Mouse (Mus musculus) intestine, postnatal 0 days (tissue): Measurements from ENCODE around the gene Wfdc12. TPM values are rescaled to one million over a fixed set of nuclear protein-coding genes. Genes with fewer than 3 reads are reported as not detected.

Experiments used
- ATAC-seq: fragments of 200-750 bp; cut with Nextera tagmentation; 2 replicates; pipeline ENCODE4 v1.8.0; 2017; ENCODE audit warnings: mild to moderate bottlenecking, moderate TSS enrichment, moderate library complexity
- H3K27ac ChIP-seq: fragments of 300-500 bp; sonication (generic); 2 replicates; pipeline ENCODE4 v1.5.1; 2014; ENCODE audit warnings: mild to moderate bottlenecking, low read depth, low read length, moderate library complexity
- H3K27me3 ChIP-seq: fragments of 300-500 bp; sonication (generic); replicated peaks from 2 replicates; pipeline ENCODE4 v1.6.1; 2014; ENCODE audit warnings: low read length, mixed read lengths; ENCODE audit not compliant: control insufficient read depth, insufficient read depth
- H3K36me3 ChIP-seq: fragments of 300-500 bp; sonication (generic); 2 replicates; pipeline ENCODE4 v1.6.1; 2014; ENCODE audit warnings: mild to moderate bottlenecking, moderate library complexity; ENCODE audit not compliant: control insufficient read depth, insufficient read depth
- H3K4me1 ChIP-seq: fragments of 300-500 bp; sonication (generic); replicated peaks from 2 replicates; pipeline ENCODE4 v1.6.1; 2014; ENCODE audit warnings: antibody characterized with exemption, low read length, mixed read lengths; ENCODE audit not compliant: control insufficient read depth, insufficient read depth
- H3K4me2 ChIP-seq: fragments of 300-500 bp; sonication (generic); replicated peaks from 2 replicates; pipeline ENCODE4 v1.6.1; 2014; ENCODE audit warnings: low read depth, mild to moderate bottlenecking, moderate library complexity
- H3K4me3 ChIP-seq: fragments of 300-500 bp; sonication (generic); 2 replicates; pipeline ENCODE4 v1.5.1; 2014; ENCODE audit warnings: low read depth, low read length
- H3K9ac ChIP-seq: fragments of 300-500 bp; sonication (generic); 2 replicates; pipeline ENCODE4 v1.6.1; 2014; ENCODE audit warnings: mild to moderate bottlenecking, low read depth, low read length
- H3K9me3 ChIP-seq: fragments of 300-500 bp; sonication (generic); 2 replicates; pipeline ENCODE4 v1.6.1; 2016; ENCODE audit warnings: mixed run types; ENCODE audit not compliant: control insufficient read depth
- CTCF ChIP-seq: sonication (generic); IDR thresholded peaks from 2 replicates; pipeline ENCODE4 v1.5.1; 2016; ENCODE audit warnings: low read depth, mild to moderate bottlenecking, control low read depth, antibody characterized with exemption, moderate library complexity
- WGBS: fragments of 180-500 bp; shearing (Covaris S2); extraction: QIAGEN DNeasy Blood & Tissue Kit; methylation state at CpG from one replicate; pipeline ENCODE4 v1.1.7; 2014; 5-methylcytosine and 5-hydroxymethylcytosine counted together
- polyA plus RNA-seq: library from polyadenylated mRNA; unstranded; fragments of >200 nt; fragmentation: Nextera tagmentation; extraction: Ambion mirVana; gene quantifications from 2 replicates; pipeline ENCODE4 v1.2.1, GENCODE M21; 2015

Gene Wfdc12
- polyA plus RNA-seq, 1 experiment from 2014 or later, result not detected

GRCm38 (mm10) chr2:164195971-164196699 lies 5.7 kb upstream of the Wfdc12 start:
- WGBS, result 82% methylated on average over 5 of the region's 5 CpGs
- Histone ChIP-seq H3K4me3 (no peak overlapping the region), H3K9ac (no peak overlapping the region), H3K4me2 (no peak overlapping the region), H3K27me3 (no peaks in the 10 kb centered on the region), H3K27ac (no peak overlapping the region), H3K4me1 (no peaks in the 10 kb centered on the region), H3K36me3 (no peaks in the 10 kb centered on the region), H3K9me3 (no peaks in the 10 kb centered on the region)
- no peak for ATAC-seq
- no peak for TF ChIP-seq CTCF

GRCm38 (mm10) chr2:164194959-164195630 lies 4.7 kb upstream of the Wfdc12 start:
- ATAC-seq, result no peak
- H3K27ac ChIP-seq, result no peak overlapping the region
- no peaks in the 10 kb centered on the region for H3K36me3 ChIP-seq
- no peaks in the 10 kb centered on the region for H3K4me1 ChIP-seq
- no peak overlapping the region for H3K9ac ChIP-seq
- H3K4me2 ChIP-seq, result no peak overlapping the region
- H3K27me3 ChIP-seq, result no peaks in the 10 kb centered on the region
- no peak for TF ChIP-seq CTCF
- H3K4me3 ChIP-seq, result no peak overlapping the region
- H3K9me3 ChIP-seq, result no peaks in the 10 kb centered on the region
- 70% methylated on average over 5 of the region's 5 CpGs for WGBS

DNA sequence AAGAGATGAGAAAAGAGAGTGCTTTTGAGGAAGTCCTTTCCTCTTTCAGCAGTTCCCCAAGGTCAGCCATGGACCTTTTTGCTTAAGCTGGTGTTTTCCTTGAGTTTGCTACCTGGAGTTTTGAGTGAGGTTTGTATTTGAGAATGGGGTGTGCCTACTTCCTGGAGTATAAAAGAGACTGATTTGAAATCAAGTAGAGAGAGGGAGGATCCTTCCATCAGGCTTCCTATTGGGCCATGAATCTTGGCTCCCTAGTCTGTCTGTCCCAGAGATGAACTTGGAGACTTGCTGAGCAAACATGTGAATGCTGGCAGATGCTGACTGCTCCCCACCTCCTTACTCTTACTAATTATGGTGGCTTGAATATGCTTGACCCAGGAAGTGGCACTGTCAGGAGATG lies 1.9 kb upstream of the Wfdc12 start:
- H3K36me3 ChIP-seq, result no peaks in the 10 kb centered on the region

GRCm38 (mm10) chr2:164188722-164189121 lies 1.7 kb downstream of the Wfdc12 start:
- no peak overlapping the region for H3K9ac ChIP-seq
- ATAC-seq, result peak; percentile 33; the same call in 1 of the 2 replicates
- TF ChIP-seq CTCF, result peak; percentile 76
- no peak overlapping the region for H3K27ac ChIP-seq
- H3K4me3 ChIP-seq, result no peak overlapping the region
- H3K36me3 ChIP-seq, result no peaks in the 10 kb centered on the region
- H3K27me3 ChIP-seq, result no peaks in the 10 kb centered on the region
- no peaks in the 10 kb centered on the region for H3K9me3 ChIP-seq
- WGBS, result 33% methylated on average over 5 of the region's 5 CpGs
- H3K4me1 ChIP-seq, result no peaks in the 10 kb centered on the region
- H3K4me2 ChIP-seq, result no peak overlapping the region

More for the DNA sequence above, 1.9 kb upstream of the Wfdc12 start:
- Histone ChIP-seq H3K4me2 (no peak overlapping the region), H3K4me1 (no peaks in the 10 kb centered on the region), H3K27me3 (no peaks in the 10 kb centered on the region), H3K4me3 (no peak overlapping the region), H3K27ac (no peak overlapping the region), H3K9ac (no peak overlapping the region), H3K9me3 (no peaks in the 10 kb centered on the region)
- no peak for TF ChIP-seq CTCF
- no peak for ATAC-seq

GRCm38 (mm10) chr2:164184145-164184719 lies 6.2 kb downstream of the Wfdc12 start:
- no peak for TF ChIP-seq CTCF
- H3K4me2 ChIP-seq, result no peak overlapping the region
- no peaks in the 10 kb centered on the region for H3K4me1 ChIP-seq
- no peaks in the 10 kb centered on the region for H3K27me3 ChIP-seq
- no peaks in the 10 kb centered on the region for H3K36me3 ChIP-seq
- 40% methylated on average over 9 of the region's 9 CpGs for WGBS
- ATAC-seq, result no peak
- no peak overlapping the region for H3K4me3 ChIP-seq
- H3K9me3 ChIP-seq, result no peaks in the 10 kb centered on the region
- no peak overlapping the region for H3K9ac ChIP-seq
- H3K27ac ChIP-seq, result no peak overlapping the region

GRCm38 (mm10) chr2:164183340-164183739 lies 7.1 kb downstream of the Wfdc12 start:
- H3K27ac ChIP-seq, result no peak overlapping the region
- H3K27me3 ChIP-seq, result no peaks in the 10 kb centered on the region
- H3K4me2 ChIP-seq, result no peak overlapping the region
- no peak for TF ChIP-seq CTCF
- H3K4me1 ChIP-seq, result no peaks in the 10 kb centered on the region
- H3K36me3 ChIP-seq, result no peaks in the 10 kb centered on the region
- no peaks in the 10 kb centered on the region for H3K9me3 ChIP-seq
- peak; percentile 26; the same call in 1 of the 2 replicates for ATAC-seq
- WGBS, result 57% methylated on average over 9 of the region's 9 CpGs
- no peak overlapping the region for H3K9ac ChIP-seq
- no peak overlapping the region for H3K4me3 ChIP-seq
